Mouse (Mus musculus): ENCODE data around the gene Plcl1.

DNA sequence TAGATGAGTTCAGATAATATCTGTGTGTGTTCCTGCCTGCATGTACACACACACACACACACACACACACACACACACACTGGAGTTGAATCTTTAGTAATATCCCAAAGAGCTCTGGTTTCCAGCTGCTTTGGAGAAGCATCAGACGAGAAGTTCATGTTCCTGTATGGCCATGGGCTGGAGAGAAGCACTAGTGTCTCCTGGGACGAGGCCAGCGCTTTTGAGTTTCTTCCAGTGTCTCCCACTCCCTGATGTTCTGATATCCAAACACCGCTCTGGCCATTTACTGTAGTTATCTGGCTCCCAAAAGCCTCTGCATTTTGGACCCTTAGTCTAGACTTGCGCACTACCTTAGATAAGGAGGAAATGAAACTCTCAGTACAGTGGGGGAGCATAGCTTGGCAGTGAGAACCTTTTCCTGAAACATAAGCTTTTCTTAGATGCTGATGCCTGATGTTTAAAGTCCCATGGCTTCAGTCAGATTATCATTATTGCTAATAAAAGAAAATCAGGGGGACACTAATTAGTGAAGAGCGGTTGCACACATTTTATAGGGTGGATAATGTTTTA, 207.1 kb downstream of the Plcl1 start:
- no peak for TF ChIP-seq TAL1 (IDR thresholded peaks at IDR 0.05; ENCODE audit: low read length)
- no peak for TF ChIP-seq GATA1 (IDR thresholded peaks at IDR 0.05; ENCODE audit: low read length)

Data from erythroblast, embryonic 14.5 days (primary cell).